9 mouse cellular contexts compared by ENCODE assay signal in the genomic region with DNA sequence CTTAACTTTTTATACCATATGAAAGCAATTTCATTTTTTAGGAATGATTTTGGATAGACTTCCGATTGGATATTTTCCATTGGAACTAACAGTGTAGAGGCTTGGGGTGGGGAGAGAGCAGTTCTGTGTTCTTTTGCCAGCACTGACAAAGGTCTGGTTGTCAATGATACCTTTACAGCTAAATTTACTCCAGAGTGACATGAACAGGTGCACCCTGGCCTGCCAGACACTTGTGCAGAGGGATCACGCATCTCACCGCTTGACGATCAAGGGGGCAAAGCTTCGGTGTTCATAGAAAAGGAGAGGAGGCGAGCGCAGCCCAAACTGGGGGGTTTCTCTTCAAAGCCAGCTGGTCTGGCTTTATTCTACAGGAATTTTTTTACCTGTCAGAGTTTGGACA. TPM values are rescaled to one million over a fixed set of nuclear protein-coding genes. Genes with fewer than 3 reads are reported as not detected.
DNase-seq lines count a peak whose midpoint lies in the region; ATAC-seq lines count a peak whose summit lies in the region.
"Had no signal": no experiment of that assay in that cellular context is flagged by ENCODE, and none has a peak within 500 bp of the region (broad histone marks: within the 10 kb centered on the region; RNA-seq: fewer than 3 reads in every experiment).

A gene (plus strand): TSS at position 116 of the 400 bp plus-strand sequence.

- H3K4me3 ChIP-seq in forebrain, embryonic 12.5 days (replicated peaks) = no peak within 1 kb of the TSS
- no peak within 1 kb of the TSS for H3K4me3 ChIP-seq in limb, embryonic 15.5 days

- H3K27me3 ChIP-seq in forebrain, embryonic 12.5 days = no peaks in the 10 kb centered on the region
- H3K27me3 ChIP-seq in limb, embryonic 15.5 days = no peaks in the 10 kb centered on the region

- no peak for ATAC-seq in forebrain, embryonic 12.5 days (ENCODE audit: low FRiP score)
- no peak for ATAC-seq in limb, embryonic 15.5 days (ENCODE audit: insufficient number of reproducible peaks, low FRiP score, low TSS enrichment, low read depth)
- ATAC-seq in cerebellum, adult (ENCODE audit: insufficient number of reproducible peaks, low FRiP score, low TSS enrichment) = no peak

- 0 out of 2 replicates have a peak, but pooled peaks cover 3% of the 10 kb centered on the region for H3K4me1 ChIP-seq in forebrain, embryonic 12.5 days
- 0 out of 2 replicates have a peak, but pooled peaks cover 3% of the 10 kb centered on the region for H3K4me1 ChIP-seq in limb, embryonic 15.5 days

- H3K9ac ChIP-seq in forebrain, embryonic 12.5 days = no peak within 1 kb of the TSS
- H3K9ac ChIP-seq in limb, embryonic 15.5 days = no peak within 1 kb of the TSS
- H3K9ac ChIP-seq: liver, embryonic 14.5 days had no signal

- no peaks in the 10 kb centered on the region for H3K9me3 ChIP-seq in forebrain, embryonic 12.5 days
- no peaks in the 10 kb centered on the region for H3K9me3 ChIP-seq in limb, embryonic 15.5 days

- 84% methylated on average over 7 of the region's 7 CpGs for WGBS in forebrain, embryonic 12.5 days
- 61% methylated on average over 7 of the region's 7 CpGs for WGBS in limb, embryonic 15.5 days

- no peak within 1 kb of the TSS for H3K27ac ChIP-seq in forebrain, embryonic 12.5 days
- no peak within 1 kb of the TSS for H3K27ac ChIP-seq in limb, embryonic 15.5 days
- H3K27ac ChIP-seq: liver, embryonic 14.5 days had no signal

- intact Hi-C loops in heart, postnatal 36 days (cut with DNase I) = no loop called here

- H3K36me3 ChIP-seq in forebrain, embryonic 12.5 days (replicated peaks) = no peaks in the 10 kb centered on the region
- no peaks in the 10 kb centered on the region for H3K36me3 ChIP-seq in limb, embryonic 15.5 days

- no peak within 1 kb of the TSS for H3K4me2 ChIP-seq in forebrain, embryonic 12.5 days
- 0 out of 2 replicates have a peak within 1 kb of the TSS, but pooled peaks have one; percentile 10 for H3K4me2 ChIP-seq in limb, embryonic 15.5 days

- no peak for DNase-seq in layer of hippocampus, adult 18-20 months (ENCODE audit: low spot score in 2 of 2)
- no peak for DNase-seq in layer of hippocampus, adult 9-11 months
- DNase-seq in heart, postnatal 36 days = no peak
- peak; percentile 95 for DNase-seq in skeletal muscle tissue, adult 2 months (ENCODE audit: low read depth, low spot score)
- no peak for DNase-seq in T-cell, adult 2 months (ENCODE audit: low spot score)

RNA-seq across cellular contexts. Expression of the gene that starts here (rescaled TPM):
- 100 to 1,000 TPM; 112 to 119 TPM for total RNA-seq in layer of hippocampus, adult 18-20 months (2021)
- 29.4 and 33.3 TPM in 2 replicates for polyA plus RNA-seq in forebrain, embryonic 12.5 days (2016; fragmentation: Nextera tagmentation; extraction: Ambion mirVana)
- total RNA-seq in heart, postnatal 36 days (2021) = 10 to 100 TPM; 57.7 to 73.6 TPM
- 133 and 188 TPM in 2 replicates for polyA plus RNA-seq in limb, embryonic 15.5 days (2015; fragmentation: Nextera tagmentation; extraction: Ambion mirVana)
